Mouse (Mus musculus) 416B (cell line): ENCODE results near the gene Brms1l.
A peak's percentile ranks its signal among the peaks of the same experiment; 100 is the strongest.

Source experiments
- DNase-seq: peaks from one replicate; pipeline ENCODE4 v3.0.0; 2011; ENCODE audit warnings: low read depth

Gene Brms1l

DNA sequence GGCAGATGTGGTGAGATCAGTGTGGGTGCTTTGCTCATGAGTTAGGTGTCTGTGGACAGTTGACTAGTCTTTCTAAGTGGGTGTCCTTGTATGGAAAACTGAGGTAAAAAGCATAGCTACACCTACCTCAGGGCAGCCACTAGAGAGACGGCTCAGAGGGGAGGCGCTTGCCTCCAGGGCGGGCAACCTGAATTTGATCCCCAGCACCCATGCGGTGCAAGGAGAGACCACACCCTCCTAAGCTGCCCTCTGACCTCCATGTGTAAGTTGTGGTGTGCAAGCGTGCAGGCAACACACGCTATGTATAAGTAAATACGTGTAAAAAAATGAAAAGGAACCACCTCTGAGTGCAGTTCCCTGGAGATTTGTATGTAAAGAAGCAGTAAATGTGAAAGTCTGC, 24.5 kb downstream of the Brms1l start:
- DNase-seq = no peak

- no peak for DNase-seq
These were observed 31.6 kb downstream of the Brms1l start for GRCm38 (mm10) chr12:55867738-55868137.

DNA sequence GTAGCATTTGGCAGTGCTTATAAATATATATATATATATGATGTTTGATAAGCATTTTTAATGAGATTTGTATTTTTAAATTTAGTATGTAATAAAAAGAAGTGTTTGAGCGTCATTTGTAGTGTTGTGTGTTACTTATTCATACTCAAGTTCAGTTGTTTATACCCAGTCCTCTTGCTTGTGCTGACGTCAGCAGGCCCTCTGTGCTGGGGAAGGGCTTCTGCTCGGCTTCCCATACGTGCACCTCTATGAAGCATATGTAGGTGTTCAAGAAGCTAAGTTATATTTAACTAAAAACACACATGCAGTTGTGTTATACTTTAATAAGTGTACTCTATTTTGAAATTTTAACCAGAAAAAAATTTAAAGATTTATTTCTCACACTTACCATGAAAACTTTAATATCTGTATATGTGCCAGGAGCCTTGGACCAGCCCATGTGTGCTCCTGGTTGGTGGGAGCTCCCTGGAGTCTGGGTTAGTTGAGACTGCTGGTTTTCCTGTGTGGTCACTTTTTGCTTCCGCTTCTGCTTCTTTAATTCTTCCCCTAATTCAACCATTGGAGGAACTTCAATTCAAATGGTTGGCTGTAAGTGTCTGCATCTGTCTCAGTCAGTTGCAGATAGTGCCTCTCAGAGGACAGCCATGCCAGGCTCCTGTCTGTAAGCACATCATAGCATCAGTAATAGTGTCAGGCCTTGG, 33.6 kb downstream of the Brms1l start:
- peak; percentile 89 for DNase-seq

DNA sequence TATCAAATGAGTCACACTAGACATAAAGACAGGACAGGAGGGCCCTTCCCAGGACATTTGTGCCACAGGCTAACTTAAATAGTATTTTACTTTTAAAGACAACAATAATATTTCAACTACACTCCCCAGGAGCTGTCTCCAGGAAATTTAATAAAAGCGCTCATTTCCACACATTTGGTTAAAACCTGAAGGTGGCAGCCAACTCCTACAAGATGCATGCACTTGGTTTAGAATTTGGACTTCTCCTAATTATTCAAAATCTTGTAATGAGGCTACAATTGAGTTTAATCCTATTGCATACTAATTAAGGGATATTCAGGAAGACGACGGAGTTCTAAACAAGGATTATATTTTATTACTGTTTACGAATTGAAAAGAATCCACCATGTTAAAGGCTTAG, 49.3 kb downstream of the Brms1l start:
- DNase-seq = no peak

- peak; percentile 34 for DNase-seq
These were observed 52.4 kb downstream of the Brms1l start for GRCm38 (mm10) chr12:55888570-55888969.

DNA sequence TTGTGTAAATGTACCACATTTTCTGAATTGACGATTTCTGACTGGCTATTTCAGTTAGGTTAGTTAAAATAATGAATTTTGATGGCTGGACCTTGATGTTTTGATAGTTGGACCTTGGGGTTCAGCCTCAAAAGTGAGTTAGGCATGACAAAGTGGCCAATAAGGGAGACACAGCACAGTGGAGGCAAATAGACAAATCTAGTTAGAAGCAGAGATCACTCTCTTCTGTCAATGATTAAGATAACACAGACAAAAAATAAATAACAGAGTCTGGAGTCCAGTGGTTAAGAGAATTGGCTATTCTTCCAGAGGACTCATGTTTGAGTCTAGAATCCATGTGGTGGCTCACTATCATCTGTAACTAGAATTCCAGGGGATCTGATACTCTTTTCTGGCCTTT, 68.7 kb downstream of the Brms1l start:
- DNase-seq = no peak

DNA sequence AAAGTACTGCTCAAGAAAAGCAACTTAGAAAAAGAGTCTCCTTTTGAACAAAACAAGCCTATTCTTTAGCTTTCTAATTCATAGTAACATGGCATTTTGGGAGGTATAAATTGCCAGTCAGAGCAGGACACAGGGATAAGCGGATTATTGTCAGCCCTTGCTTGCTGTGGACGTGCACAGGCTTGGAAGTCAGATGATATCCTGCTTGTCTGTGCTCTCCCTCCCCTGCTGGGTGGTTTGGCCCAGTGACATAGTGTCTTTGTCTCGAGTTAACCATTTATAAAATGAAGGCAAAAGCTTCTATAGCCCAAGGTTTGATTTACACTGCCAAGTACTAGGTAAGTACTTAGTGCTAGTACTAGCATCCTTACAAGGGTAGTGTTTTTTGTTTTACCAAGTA, 76.0 kb downstream of the Brms1l start:
- no peak for DNase-seq

GRCm38 (mm10) chr12:55913201-55913600, 77.1 kb downstream of the Brms1l start:
- no peak for DNase-seq

- DNase-seq = no peak
These were observed 80.1 kb downstream of the Brms1l start for GRCm38 (mm10) chr12:55916250-55916649.

GRCm38 (mm10) chr12:55917020-55917419, 80.9 kb downstream of the Brms1l start:
- no peak for DNase-seq
